Mouse (Mus musculus) lung, embryonic 14.5 days (tissue): ENCODE measurements at regions not wholly inside any gene's neighbourhood (a gene's known extent, or its start where the extent isn't known, plus 50 kb on each side); places are given as distances from the start of the nearest gene placed in this dataset.

Experiments
- ATAC-seq: fragments of 200-750 bp; cut with Nextera tagmentation; 2 replicates; pipeline ENCODE4 v1.8.0; 2017; ENCODE audit warnings: mild to moderate bottlenecking, moderate TSS enrichment, moderate library complexity; ENCODE audit not compliant: insufficient read depth
- DNase-seq: peaks from one replicate; pipeline ENCODE4 v3.0.0-alpha.2; 2015
- H3K27ac ChIP-seq: fragments of 300-500 bp; sonication (generic); 2 replicates; pipeline ENCODE4 v1.5.1; 2014; ENCODE audit warnings: low read depth, mild to moderate bottlenecking, moderate library complexity
- H3K27me3 ChIP-seq: fragments of 300-500 bp; sonication (generic); 2 replicates; pipeline ENCODE4 v1.6.1; 2014; ENCODE audit warnings: low read length, control low read depth; ENCODE audit not compliant: insufficient read depth
- H3K36me3 ChIP-seq: fragments of 300-500 bp; sonication (generic); 2 replicates; pipeline ENCODE4 v1.6.1; 2014; ENCODE audit warnings: control low read depth; ENCODE audit not compliant: insufficient read depth
- H3K4me1 ChIP-seq: fragments of 300-500 bp; sonication (generic); 2 replicates; pipeline ENCODE4 v1.6.1; 2014; ENCODE audit warnings: antibody characterized with exemption, control low read depth; ENCODE audit not compliant: insufficient read depth
- H3K4me2 ChIP-seq: fragments of 300-500 bp; sonication (generic); 2 replicates; pipeline ENCODE4 v1.6.1; 2014; ENCODE audit warnings: mild to moderate bottlenecking
- H3K4me3 ChIP-seq: fragments of 300-500 bp; sonication (generic); 2 replicates; pipeline ENCODE4 v1.5.1; 2014; ENCODE audit warnings: low read depth, low read length
- H3K9ac ChIP-seq: fragments of 300-500 bp; sonication (generic); 2 replicates; pipeline ENCODE4 v1.6.1; 2014
- H3K9me3 ChIP-seq: fragments of 300-500 bp; sonication (generic); 2 replicates; pipeline ENCODE4 v1.6.1; 2016; ENCODE audit warnings: low read depth, low read length, control low read depth
- CTCF ChIP-seq: IDR thresholded peaks from 2 replicates; pipeline ENCODE4 v1.5.1; 2016; ENCODE audit warnings: antibody characterized with exemption, low read depth
- WGBS: fragments of 180-500 bp; shearing (Covaris S2); extraction: QIAGEN DNeasy Blood & Tissue Kit; methylation state at CpG from one replicate; pipeline ENCODE4 v1.1.7; 2014; 5-methylcytosine and 5-hydroxymethylcytosine counted together

- Histone ChIP-seq H3K9ac (no peak overlapping the region), H3K27me3 (no peaks in the 10 kb centered on the region), H3K4me2 (no peak overlapping the region), H3K9me3 (no peaks in the 10 kb centered on the region), H3K4me3 (no peak overlapping the region), H3K36me3 (no peaks in the 10 kb centered on the region), H3K27ac (no peak overlapping the region), H3K4me1 (no peaks in the 10 kb centered on the region)
- DNase-seq (no peak), ATAC-seq (no peak)
- 89% methylated on average over 13 of the region's 13 CpGs for whole genome bisulfite sequencing
- no peak for TF ChIP-seq CTCF
Observed at GRCm38 (mm10) chr3:156414431-156415427, 146.9 kb upstream of the Negr1 start.

GRCm38 (mm10) chr3:156418124-156418523, 143.5 kb upstream of the Negr1 start:
- no peak for ATAC-seq

GRCm38 (mm10) chr3:156423100-156423499, 138.5 kb upstream of the Negr1 start:
- no peak overlapping the region for H3K27ac ChIP-seq
- no peaks in the 10 kb centered on the region; the same call in 1 of the 2 replicates for H3K9me3 ChIP-seq
- DNase-seq: no peak
- 59% methylated on average over 3 of the region's 3 CpGs for WGBS
- ATAC-seq: no peak
- no peak for TF ChIP-seq CTCF
- H3K27me3 ChIP-seq: no peaks in the 10 kb centered on the region
- H3K36me3 ChIP-seq: no peaks in the 10 kb centered on the region
- H3K9ac ChIP-seq: no peak overlapping the region
- no peak overlapping the region for H3K4me2 ChIP-seq
- no peaks in the 10 kb centered on the region for H3K4me1 ChIP-seq
- H3K4me3 ChIP-seq: no peak overlapping the region

More at GRCm38 (mm10) chr3:156418124-156418523, 143.5 kb upstream of the Negr1 start:
- no peak overlapping the region for H3K27ac ChIP-seq
- H3K27me3 ChIP-seq: no peaks in the 10 kb centered on the region
- no peaks in the 10 kb centered on the region for H3K9me3 ChIP-seq
- no peak for TF ChIP-seq CTCF
- H3K36me3 ChIP-seq: no peaks in the 10 kb centered on the region
- no peak overlapping the region for H3K4me3 ChIP-seq
- DNase-seq: no peak
- no peak overlapping the region for H3K9ac ChIP-seq
- H3K4me1 ChIP-seq: no peaks in the 10 kb centered on the region
- H3K4me2 ChIP-seq: no peak overlapping the region

GRCm38 (mm10) chr3:156455042-156455441, 106.6 kb upstream of the Negr1 start:
- 55% methylated on average over 4 of the region's 4 CpGs for WGBS
- DNase-seq (no peak), ATAC-seq (no peak)
- H3K27me3 ChIP-seq: no peaks in the 10 kb centered on the region
- no peak overlapping the region for H3K27ac ChIP-seq
- no peaks in the 10 kb centered on the region for H3K9me3 ChIP-seq
- TF ChIP-seq CTCF: no peak
- no peaks in the 10 kb centered on the region for H3K36me3 ChIP-seq
- H3K4me2 ChIP-seq: no peak overlapping the region
- H3K4me1 ChIP-seq: no peaks in the 10 kb centered on the region
- no peak overlapping the region for H3K4me3 ChIP-seq
- H3K9ac ChIP-seq: no peak overlapping the region

- whole genome bisulfite sequencing: 50% methylated on average over 2 of the region's 2 CpGs
- Histone ChIP-seq H3K4me1 (no peaks in the 10 kb centered on the region), H3K9ac (no peak overlapping the region), H3K36me3 (no peaks in the 10 kb centered on the region), H3K27me3 (no peaks in the 10 kb centered on the region), H3K4me2 (no peak overlapping the region), H3K4me3 (no peak overlapping the region), H3K9me3 (no peaks in the 10 kb centered on the region), H3K27ac (no peak overlapping the region)
- no peak for TF ChIP-seq CTCF
- ATAC-seq (no peak), DNase-seq (no peak)
Observed at GRCm38 (mm10) chr3:156463299-156463698, 98.3 kb upstream of the Negr1 start.

GRCm38 (mm10) chr3:156465601-156466000, 96.0 kb upstream of the Negr1 start:
- ATAC-seq: no peak
- Histone ChIP-seq H3K27ac (no peak overlapping the region), H3K4me2 (no peak overlapping the region), H3K9me3 (no peaks in the 10 kb centered on the region), H3K36me3 (no peaks in the 10 kb centered on the region), H3K27me3 (no peaks in the 10 kb centered on the region), H3K9ac (no peak overlapping the region), H3K4me3 (no peak overlapping the region), H3K4me1 (no peaks in the 10 kb centered on the region)
- DNase-seq: no peak
- TF ChIP-seq CTCF: no peak
- 64% methylated on average over 5 of the region's 5 CpGs for WGBS

GRCm38 (mm10) chr3:156472665-156473064, 88.9 kb upstream of the Negr1 start:
- Histone ChIP-seq H3K4me1 (no peaks in the 10 kb centered on the region), H3K9ac (no peak overlapping the region), H3K27me3 (no peaks in the 10 kb centered on the region), H3K9me3 (no peaks in the 10 kb centered on the region), H3K4me2 (no peak overlapping the region), H3K27ac (no peak overlapping the region), H3K4me3 (no peak overlapping the region), H3K36me3 (no peaks in the 10 kb centered on the region)
- no peak for TF ChIP-seq CTCF
- DNase-seq: no peak
- 59% methylated on average over 4 of the region's 4 CpGs for WGBS
- ATAC-seq: no peak
